Comparison of ENCODE assay signal across 13 mouse cellular contexts in the genomic region with DNA sequence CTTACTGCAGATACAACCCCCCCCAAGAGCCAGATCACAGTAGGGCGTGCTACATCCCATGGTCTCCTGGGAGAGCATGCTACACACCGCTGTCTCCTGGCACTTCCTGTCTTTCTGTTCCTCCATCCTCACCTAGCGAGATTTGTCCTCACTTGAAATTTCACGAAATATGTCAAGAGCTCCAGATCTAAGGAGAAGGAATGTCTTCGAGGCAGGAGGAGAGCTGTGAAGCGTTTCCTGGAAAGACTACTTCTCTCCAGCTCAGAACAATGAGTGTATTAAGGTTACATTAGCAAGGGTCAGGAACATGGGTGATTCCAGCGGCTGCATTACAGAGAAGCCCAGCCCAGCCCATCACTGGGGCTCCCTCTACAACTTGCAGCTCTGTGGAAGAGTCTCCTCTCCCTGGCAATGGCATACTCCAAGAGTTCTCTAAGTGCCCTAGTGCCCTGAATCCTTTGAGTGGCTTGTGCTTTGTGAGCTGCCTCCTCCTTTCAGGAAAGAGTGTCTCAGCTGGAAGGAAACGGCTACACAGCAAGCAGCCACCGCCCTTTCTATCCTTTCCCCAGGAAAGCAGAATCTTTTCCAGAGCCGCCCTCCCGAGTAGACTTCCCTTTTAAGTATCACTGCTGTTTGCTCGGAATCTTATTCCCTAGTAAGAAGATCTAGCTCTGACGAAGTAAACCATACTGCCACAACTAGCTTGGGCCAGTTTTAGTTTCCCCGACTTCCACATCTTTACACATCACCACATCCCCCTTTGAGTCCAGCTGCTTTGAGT. TPM values are rescaled to one million over a fixed set of nuclear protein-coding genes. Genes with fewer than 3 reads are reported as not detected.
DNase-seq lines count a peak whose midpoint lies in the region; ATAC-seq and TF ChIP-seq lines count a peak whose summit lies in the region.
"Had no signal": no experiment of that assay in that cellular context is flagged by ENCODE, and none has a peak within 500 bp of the region (broad histone marks: within the 10 kb centered on the region; RNA-seq: fewer than 3 reads in every experiment).

No protein-coding gene starts in this region.

- no peaks in the 10 kb centered on the region for H3K9me3 ChIP-seq in hindbrain, embryonic 13.5 days
- H3K9me3 ChIP-seq in hindbrain, embryonic 11.5 days (ENCODE audit: control insufficient read depth, low read length), result no peaks in the 10 kb centered on the region
- no peaks in the 10 kb centered on the region for H3K9me3 ChIP-seq in lung, postnatal 0 days (ENCODE audit: low read length)
- H3K9me3 ChIP-seq in heart, embryonic 12.5 days (replicated peaks), result no peaks in the 10 kb centered on the region
- H3K9me3 ChIP-seq: neural tube, embryonic 12.5 days; stomach, embryonic 15.5 days had no signal

- H3K9ac ChIP-seq in hindbrain, embryonic 13.5 days, result peak overlapping the region; percentile 80; the same call in 1 of the 2 replicates
- H3K9ac ChIP-seq in hindbrain, embryonic 11.5 days (ENCODE audit: low read depth, low read length), result no peak overlapping the region
- no peak overlapping the region for H3K9ac ChIP-seq in lung, postnatal 0 days (replicated peaks; ENCODE audit: low read depth)
- H3K9ac ChIP-seq in heart, embryonic 12.5 days, result no peak overlapping the region
- H3K9ac ChIP-seq: neural tube, embryonic 12.5 days had no signal

- TF ChIP-seq POLR2A in lung, adult 2 months (IDR thresholded peaks at IDR 0.05; ENCODE audit: borderline replicate concordance, extremely low read depth, low read depth, low read length), result no peak

- no peak for ATAC-seq in hindbrain, embryonic 13.5 days (ENCODE audit: low FRiP score)
- ATAC-seq in hindbrain, embryonic 11.5 days (ENCODE audit: low FRiP score), result no peak
- ATAC-seq in lung, postnatal 0 days, result peak; percentile 65
- peak; percentile 39; the same call in 1 of the 2 replicates for ATAC-seq in heart, embryonic 12.5 days (ENCODE audit: insufficient number of reproducible peaks, low FRiP score)
- ATAC-seq in monocyte, adult 5-6 weeks (replicated peaks; ENCODE audit: insufficient number of reproducible peaks, low FRiP score, low TSS enrichment, poor library complexity, severe bottlenecking), result no peak

- H3K4me2 ChIP-seq in hindbrain, embryonic 13.5 days, result peak overlapping the region; percentile 10; the same call in 1 of the 2 replicates
- H3K4me2 ChIP-seq in hindbrain, embryonic 11.5 days (replicated peaks; ENCODE audit: low read depth, low read length), result no peak overlapping the region
- H3K4me2 ChIP-seq in lung, postnatal 0 days (replicated peaks; ENCODE audit: low read depth, low read length), result 0 out of 2 replicates have a peak overlapping the region, but pooled peaks have one; percentile 14
- H3K4me2 ChIP-seq in heart, embryonic 12.5 days, result peak overlapping the region; percentile 92

- no peak overlapping the region for H3K4me3 ChIP-seq in hindbrain, embryonic 13.5 days
- no peak overlapping the region for H3K4me3 ChIP-seq in hindbrain, embryonic 11.5 days (ENCODE audit: low read depth, low read length)
- no peak overlapping the region for H3K4me3 ChIP-seq in lung, postnatal 0 days (ENCODE audit: low read depth, low read length)
- no peak overlapping the region for H3K4me3 ChIP-seq in lung, adult 2 months (replicated peaks; ENCODE audit: extremely low read depth, low read depth, low read length)
- no peak overlapping the region for H3K4me3 ChIP-seq in heart, embryonic 12.5 days
- H3K4me3 ChIP-seq: erythroblast, embryonic 14.5 days; neural tube, embryonic 12.5 days had no signal

- peak; percentile 69 for TF ChIP-seq EP300 in lung, postnatal 0 days (IDR thresholded peaks at IDR 0.05)

- TF ChIP-seq CTCF in lung, postnatal 0 days (IDR thresholded peaks at IDR 0.05), result no peak
- TF ChIP-seq CTCF in lung, adult 2 months (IDR thresholded peaks at IDR 0.05; ENCODE audit: insufficient read depth, low read length), result no peak

- peaks cover 18% of the 10 kb centered on the region; the same call in 1 of the 2 replicates for H3K27me3 ChIP-seq in hindbrain, embryonic 13.5 days
- no peaks in the 10 kb centered on the region; the same call in 1 of the 2 replicates for H3K27me3 ChIP-seq in hindbrain, embryonic 11.5 days (ENCODE audit: control insufficient read depth, insufficient read depth, low read length)
- no peaks in the 10 kb centered on the region for H3K27me3 ChIP-seq in lung, postnatal 0 days (replicated peaks; ENCODE audit: insufficient read depth, low read length)
- no peaks in the 10 kb centered on the region for H3K27me3 ChIP-seq in heart, embryonic 12.5 days (replicated peaks)
- H3K27me3 ChIP-seq: neural tube, embryonic 12.5 days; stomach, embryonic 15.5 days had no signal

- H3K36me3 ChIP-seq in hindbrain, embryonic 13.5 days, result no peaks in the 10 kb centered on the region
- H3K36me3 ChIP-seq in hindbrain, embryonic 11.5 days (ENCODE audit: control insufficient read depth, insufficient read depth, low read length), result no peaks in the 10 kb centered on the region
- no peaks in the 10 kb centered on the region for H3K36me3 ChIP-seq in lung, postnatal 0 days (ENCODE audit: insufficient read depth, low read length)
- H3K36me3 ChIP-seq in heart, embryonic 12.5 days, result no peaks in the 10 kb centered on the region
- H3K36me3 ChIP-seq: neural tube, embryonic 12.5 days; stomach, embryonic 15.5 days had no signal

- H3K4me1 ChIP-seq in hindbrain, embryonic 13.5 days (replicated peaks), result peaks cover 21% of the 10 kb centered on the region
- H3K4me1 ChIP-seq in hindbrain, embryonic 11.5 days (replicated peaks; ENCODE audit: control insufficient read depth, insufficient read depth, low read length), result no peaks in the 10 kb centered on the region
- peaks cover 7% of the 10 kb centered on the region; the same call in 1 of the 2 replicates for H3K4me1 ChIP-seq in lung, postnatal 0 days (ENCODE audit: insufficient read depth, low read depth, low read length)
- H3K4me1 ChIP-seq in lung, adult 2 months (ENCODE audit: control insufficient read depth, insufficient read depth, low read length), result peaks cover 4% of the 10 kb centered on the region; the same call in 1 of the 2 replicates
- peaks cover 21% of the 10 kb centered on the region for H3K4me1 ChIP-seq in heart, embryonic 12.5 days (replicated peaks)

- H3K27ac ChIP-seq in hindbrain, embryonic 13.5 days, result no peak overlapping the region
- H3K27ac ChIP-seq in hindbrain, embryonic 11.5 days (ENCODE audit: low read depth, low read length), result no peak overlapping the region
- peak overlapping the region; percentile 57; the same call in 1 of the 2 replicates for H3K27ac ChIP-seq in lung, postnatal 0 days (ENCODE audit: low read length)
- peak overlapping the region; percentile 41 for H3K27ac ChIP-seq in heart, embryonic 12.5 days (ENCODE audit: poor library complexity, severe bottlenecking)
- H3K27ac ChIP-seq: neural tube, embryonic 12.5 days had no signal

- WGBS in hindbrain, embryonic 13.5 days, result 55% methylated on average over 14 of the region's 14 CpGs
- WGBS in hindbrain, embryonic 11.5 days, result 55% methylated on average over 14 of the region's 14 CpGs
- 28% methylated on average over 14 of the region's 14 CpGs for WGBS in lung, postnatal 0 days
- WGBS in lung, adult 2 months, result 32% methylated on average over 14 of the region's 14 CpGs
- WGBS in heart, embryonic 12.5 days, result 39% methylated on average over 14 of the region's 14 CpGs

- DNase-seq in hindbrain, embryonic 11.5 days (ENCODE audit: low spot score), result no peak
- DNase-seq in lung, postnatal 0 days (ENCODE audit: low spot score), result peak; percentile 58
- DNase-seq in lung, adult 2 months, result no peak
- DNase-seq in lung, postnatal 14 days, result peak; percentile 13
- DNase-seq in adipocyte (ENCODE audit: low spot score), result no peak
- DNase-seq: gastrocnemius, postnatal 14 days; right cerebral cortex, postnatal 14 days had no signal

RNA-seq across cellular contexts. Expression of a gene that starts 1.1 kb away (rescaled TPM):
- 15.8 and 17.0 TPM in 2 replicates for polyA plus RNA-seq in hindbrain, embryonic 13.5 days (2015; fragmentation: Nextera tagmentation; extraction: Ambion mirVana)
- 1.8 and 2.1 TPM in 2 replicates for polyA plus RNA-seq in hindbrain, embryonic 11.5 days (2014; fragmentation: Nextera tagmentation; extraction: Ambion mirVana)
- polyA plus RNA-seq in lung, postnatal 0 days (2015; fragmentation: Nextera tagmentation; extraction: Ambion mirVana), result 2.6 and 3.0 TPM in 2 replicates
- polyA plus RNA-seq in lung, adult 2 months (2012; rRNA removed), result 1.4 and 2.1 TPM in 2 replicates
- polyA plus RNA-seq in heart, embryonic 12.5 days (2016; fragmentation: Nextera tagmentation; extraction: Ambion mirVana), result 3.0 and 3.9 TPM in 2 replicates
- total RNA-seq in monocyte, adult 5-6 weeks (2017), result not detected in 3 replicates
- polyA plus RNA-seq: erythroblast, embryonic 14.5 days had no signal

RNA-seq across cellular contexts. Expression of a gene that starts 42.0 kb away (rescaled TPM):
- 34.1 and 34.9 TPM in 2 replicates for polyA plus RNA-seq in hindbrain, embryonic 13.5 days (2015; fragmentation: Nextera tagmentation; extraction: Ambion mirVana)
- 37.3 and 41.2 TPM in 2 replicates for polyA plus RNA-seq in hindbrain, embryonic 11.5 days (2014; fragmentation: Nextera tagmentation; extraction: Ambion mirVana)
- 23.2 TPM in 2 replicates for polyA plus RNA-seq in lung, postnatal 0 days (2015; fragmentation: Nextera tagmentation; extraction: Ambion mirVana)
- 24.6 and 25.3 TPM in 2 replicates for polyA plus RNA-seq in lung, adult 2 months (2012; rRNA removed)
- polyA plus RNA-seq in heart, embryonic 12.5 days (2016; fragmentation: Nextera tagmentation; extraction: Ambion mirVana), result 20.6 and 23.6 TPM in 2 replicates
- total RNA-seq in monocyte, adult 5-6 weeks (2017), result 30.7 to 46.5 TPM (median 45.6 TPM) in 3 replicates

Comparison
In these comparisons a context has a peak if more than half of its experiments do, and no peak if none do; other contexts are left out.
1. DNase-seq: peak in lung, postnatal 0 days (single experiment) and lung, postnatal 14 days (single experiment); none in hindbrain, embryonic 11.5 days (single experiment), lung, adult 2 months (single experiment) and adipocyte (single experiment).
2. ATAC-seq: peak in lung, postnatal 0 days (single experiment) and heart, embryonic 12.5 days (single experiment); none in hindbrain, embryonic 13.5 days (single experiment), hindbrain, embryonic 11.5 days (single experiment) and monocyte, adult 5-6 weeks (single experiment).
3. H3K27ac ChIP-seq: peak in lung, postnatal 0 days (single experiment) and heart, embryonic 12.5 days (single experiment); none in hindbrain, embryonic 13.5 days (single experiment) and hindbrain, embryonic 11.5 days (single experiment).